Mouse (Mus musculus): ENCODE results near the gene Tbc1d24.
"Not testable (repeated sequence)": the region's sequence is repeated elsewhere in the genome, so short reads cannot be mapped to it uniquely, and the experiment has no call there.

Gene Tbc1d24

DNA sequence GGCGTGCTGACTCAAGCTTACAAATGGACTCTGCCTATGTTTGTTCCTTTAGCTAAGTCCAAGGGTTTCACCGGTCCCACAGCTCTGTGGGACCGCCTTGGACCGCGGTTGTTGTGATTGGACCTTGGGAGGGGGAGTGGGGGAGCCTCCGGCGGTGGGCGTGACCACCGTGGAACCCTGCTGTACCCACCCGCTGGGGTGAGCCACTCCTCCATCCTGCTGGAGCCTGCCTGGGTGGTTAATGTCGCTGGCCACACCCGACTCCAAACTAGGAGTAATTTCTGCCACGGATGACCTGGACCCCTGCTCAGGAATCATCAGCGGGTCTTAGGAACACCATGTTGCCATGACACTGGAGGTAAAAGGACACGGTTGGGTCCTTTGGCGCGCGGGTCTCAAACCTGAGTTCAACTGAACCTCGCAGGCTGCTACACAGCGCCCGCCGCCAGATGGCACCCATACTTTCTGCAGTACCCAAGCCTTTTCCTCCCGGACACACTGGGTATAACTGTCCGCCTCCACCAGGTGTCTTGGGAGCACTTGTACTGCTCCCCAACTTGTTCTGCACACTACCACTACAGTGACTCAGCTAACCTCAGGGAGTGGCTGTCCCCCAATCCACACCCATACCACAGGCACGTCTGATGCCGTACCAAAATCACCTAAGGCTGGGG lies 53.3 kb downstream of the Tbc1d24 start:
- in situ Hi-C loops (cut with MboI; ENCODE audit: low sequenced_read_pairs) = no loop called here

DNA sequence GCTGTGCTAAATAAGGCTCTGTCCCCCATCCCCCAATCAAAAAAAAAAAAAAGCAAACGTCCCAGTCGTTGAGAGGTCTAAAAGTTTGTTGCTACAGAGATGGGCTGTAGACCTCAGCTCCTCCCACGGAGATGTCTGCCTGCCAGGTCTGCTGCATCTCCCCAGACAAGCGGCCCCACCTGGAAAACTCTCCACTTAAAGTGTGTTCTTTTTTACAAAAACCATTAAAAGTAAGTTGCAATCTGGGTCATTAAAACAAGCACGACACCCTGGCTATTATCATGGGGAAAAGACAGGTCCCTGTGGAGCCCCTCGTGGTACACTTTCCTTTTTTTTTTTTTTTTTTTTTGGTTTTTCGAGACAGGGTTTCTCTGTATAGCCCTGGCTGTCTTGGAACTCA lies 54.0 kb downstream of the Tbc1d24 start:
- in situ Hi-C loops (cut with MboI; ENCODE audit: low sequenced_read_pairs) = no loop called here

DNA sequence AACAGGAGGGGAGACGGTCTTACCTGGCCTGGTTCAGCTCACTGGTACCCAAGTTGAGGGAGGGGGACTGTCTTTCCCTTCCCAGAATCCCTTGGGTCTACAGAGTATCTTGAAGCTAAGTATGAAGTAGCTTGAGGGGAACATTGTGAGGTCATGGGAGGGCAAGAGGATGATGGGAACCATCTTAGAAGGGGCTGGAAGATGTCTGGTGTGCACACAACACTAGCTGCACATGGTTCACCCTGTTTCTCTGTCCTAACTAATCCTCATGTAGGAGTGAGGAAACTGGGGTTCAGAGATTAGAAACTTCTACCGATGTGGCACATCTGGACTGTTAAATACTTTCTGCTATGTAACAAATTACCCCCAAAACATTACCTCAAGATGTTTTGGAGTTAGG lies 54.5 kb downstream of the Tbc1d24 start, which contains the start of gene Pdpk1:
Pdpk1 (minus strand) TSS at position 101 of the 400 bp plus-strand sequence.
- in situ Hi-C loops (cut with MboI; ENCODE audit: low sequenced_read_pairs) = no loop called here

DNA sequence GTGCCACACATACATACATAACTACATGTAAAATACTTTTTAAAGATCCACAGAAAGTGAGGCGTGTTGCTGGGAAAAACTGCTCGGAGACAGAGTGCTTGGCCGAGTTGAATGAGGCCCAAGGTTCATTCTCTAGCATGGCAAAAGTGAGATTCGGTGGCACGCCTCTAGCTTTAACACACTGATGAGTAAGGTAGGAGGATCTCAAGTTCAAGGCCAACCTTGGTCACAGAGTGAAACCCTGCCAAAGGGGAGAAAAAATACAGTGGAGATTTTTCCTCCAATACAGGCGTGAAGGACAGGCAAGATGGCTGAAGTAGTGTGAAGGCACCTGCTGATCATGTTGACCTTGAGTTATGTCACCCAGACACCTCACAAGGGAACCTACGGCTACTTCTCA lies 55.9 kb downstream of the Tbc1d24 start:
- in situ Hi-C loops (cut with MboI; ENCODE audit: low sequenced_read_pairs) = no loop called here

DNA sequence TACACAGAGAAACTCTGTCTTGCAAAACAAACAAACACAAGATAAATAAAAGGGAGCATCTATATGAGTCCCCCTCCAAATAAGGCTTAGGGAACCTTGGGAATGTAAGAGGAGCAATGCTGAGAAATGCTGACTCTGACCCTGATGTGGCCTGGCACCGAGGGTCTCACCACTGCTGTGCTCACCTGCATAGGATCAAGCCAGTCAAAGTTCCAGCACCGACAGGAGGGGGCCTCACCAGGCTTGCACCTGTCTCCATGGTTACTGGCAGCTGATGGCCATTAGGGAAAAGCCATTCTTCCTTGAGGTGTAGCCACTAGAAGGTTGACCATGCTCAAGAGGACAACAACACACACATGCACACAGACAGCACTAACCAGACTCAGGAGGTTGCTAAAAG lies 62.5 kb downstream of the Tbc1d24 start:
- in situ Hi-C loops (cut with MboI; ENCODE audit: low sequenced_read_pairs) = no loop called here

DNA sequence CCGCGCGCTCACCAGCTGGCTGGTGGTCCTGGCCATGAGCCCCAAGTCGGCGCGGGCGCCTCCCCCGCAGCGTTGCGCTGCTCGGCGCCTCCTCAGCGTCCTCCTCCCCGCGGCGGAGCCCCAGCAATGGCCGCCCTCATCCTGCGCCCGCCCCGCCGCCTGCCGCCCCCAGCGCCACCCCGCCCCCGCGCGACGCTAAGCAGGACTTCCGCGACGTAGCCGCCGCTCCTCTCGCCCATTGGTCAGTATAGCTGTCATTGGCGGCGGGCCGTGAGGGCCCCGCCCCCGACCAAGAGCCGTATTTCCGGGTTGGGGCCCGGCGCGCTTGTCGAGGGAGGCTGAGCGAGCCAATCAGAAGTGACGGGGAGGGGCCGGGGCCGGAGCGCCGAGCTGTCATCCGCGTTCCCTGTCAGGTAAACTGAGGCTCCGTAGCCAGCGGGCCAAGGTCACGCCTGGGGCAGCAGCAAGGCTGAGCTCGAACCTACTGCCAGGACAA lies 63.9 kb downstream of the Tbc1d24 start:
- in situ Hi-C loops (cut with MboI; ENCODE audit: low sequenced_read_pairs) = no loop called here

DNA sequence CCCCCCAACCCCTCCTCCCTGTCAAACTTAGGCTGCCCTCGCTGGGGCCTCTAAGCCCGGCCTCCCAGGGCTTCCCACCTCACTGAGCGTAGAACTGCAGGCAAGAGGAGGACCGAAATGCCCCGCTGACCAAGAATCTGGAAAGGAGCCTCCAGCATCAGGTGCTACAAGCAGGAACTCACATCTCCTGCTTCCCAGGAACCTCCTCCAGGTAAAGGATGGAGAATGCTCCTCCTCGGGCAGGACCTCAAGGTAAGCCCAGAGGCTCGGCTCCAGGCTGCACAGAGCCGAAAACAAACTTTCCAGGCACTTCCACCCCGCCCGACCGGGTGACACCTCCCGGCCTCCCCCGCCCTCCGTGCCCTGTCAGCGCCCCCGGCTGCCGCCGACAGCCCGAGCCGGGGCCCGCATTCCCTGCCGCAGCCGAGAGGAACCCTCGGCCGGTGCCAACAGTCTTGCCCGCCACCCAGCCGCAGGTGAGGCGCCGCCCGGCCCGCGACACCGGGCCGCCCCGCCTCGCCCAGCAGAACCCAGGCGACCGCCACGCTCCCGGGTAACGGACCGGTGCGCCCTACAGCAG lies 64.4 kb downstream of the Tbc1d24 start:
- in situ Hi-C loops (cut with MboI; ENCODE audit: low sequenced_read_pairs) = no loop called here

DNA sequence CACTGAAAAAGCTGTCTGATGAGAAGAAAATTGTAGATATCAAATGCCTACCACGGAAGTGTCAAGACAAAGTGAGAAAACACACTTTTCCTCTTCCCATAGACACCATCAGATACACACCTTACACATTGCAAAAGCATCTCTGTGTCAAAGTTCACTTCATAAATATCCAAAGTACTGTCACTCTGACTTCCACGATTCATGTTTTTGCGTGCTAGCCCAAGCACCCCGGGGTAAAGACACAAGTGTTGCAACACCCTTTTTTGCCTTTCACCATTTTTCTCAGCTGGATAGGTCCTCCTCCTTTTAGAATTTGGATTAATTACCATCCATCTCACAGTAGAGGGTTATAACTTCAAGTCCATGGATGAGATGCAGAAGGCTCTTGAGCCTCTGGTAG lies 65.4 kb downstream of the Tbc1d24 start:
- in situ Hi-C loops (cut with MboI; ENCODE audit: low sequenced_read_pairs) = no loop called here

DNA sequence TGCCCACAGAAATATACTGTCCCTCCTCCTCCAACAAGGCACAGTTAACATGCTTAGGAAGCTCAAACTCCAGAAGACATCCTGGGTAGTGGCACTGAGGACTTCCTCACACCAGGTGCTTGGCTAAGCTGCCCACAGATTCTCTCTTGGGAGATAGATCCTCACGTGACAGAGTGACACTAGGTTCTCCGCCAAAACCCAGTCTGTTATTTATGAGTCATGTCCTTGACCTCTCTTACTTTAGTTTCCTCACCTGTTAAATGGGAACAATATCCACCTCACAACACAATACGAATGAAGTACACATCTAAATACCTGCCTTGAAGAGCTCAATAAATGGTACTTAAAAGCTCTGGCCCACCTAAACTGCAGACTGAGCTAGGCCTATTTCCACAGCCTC lies 66.1 kb downstream of the Tbc1d24 start:
- in situ Hi-C loops (cut with MboI; ENCODE audit: low sequenced_read_pairs) = no loop called here

DNA sequence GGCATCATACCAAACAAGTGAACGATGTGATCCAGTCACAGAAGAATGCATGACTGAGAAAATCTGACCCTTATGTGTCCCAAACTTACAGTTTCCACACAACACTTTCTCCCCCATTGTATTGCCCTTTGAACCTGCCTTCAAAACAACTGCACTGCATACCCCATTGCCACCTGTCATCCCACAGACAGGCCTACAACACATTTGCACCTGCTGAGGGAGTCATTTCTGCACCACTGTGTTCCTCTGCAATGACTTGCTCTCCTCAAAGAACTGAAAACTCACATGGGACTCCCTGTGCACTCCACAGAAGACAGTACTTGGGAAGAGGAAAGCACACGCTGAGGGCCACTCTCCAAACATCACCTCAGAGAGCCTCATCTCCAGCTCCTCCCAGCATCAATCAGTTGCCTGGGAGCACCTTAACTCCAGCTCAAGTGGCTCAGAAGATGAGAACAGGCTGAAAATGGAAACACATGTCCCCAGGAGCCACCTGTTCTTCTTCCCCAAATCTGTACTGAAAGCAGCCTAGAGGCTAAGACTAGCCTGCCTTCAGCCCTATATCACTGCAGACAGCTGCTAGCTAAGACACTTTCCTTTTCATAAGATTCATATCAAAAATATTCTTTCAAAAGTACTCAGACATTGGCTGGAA lies 68.0 kb downstream of the Tbc1d24 start:
- in situ Hi-C loops (cut with MboI; ENCODE audit: low sequenced_read_pairs) = no loop called here

DNA sequence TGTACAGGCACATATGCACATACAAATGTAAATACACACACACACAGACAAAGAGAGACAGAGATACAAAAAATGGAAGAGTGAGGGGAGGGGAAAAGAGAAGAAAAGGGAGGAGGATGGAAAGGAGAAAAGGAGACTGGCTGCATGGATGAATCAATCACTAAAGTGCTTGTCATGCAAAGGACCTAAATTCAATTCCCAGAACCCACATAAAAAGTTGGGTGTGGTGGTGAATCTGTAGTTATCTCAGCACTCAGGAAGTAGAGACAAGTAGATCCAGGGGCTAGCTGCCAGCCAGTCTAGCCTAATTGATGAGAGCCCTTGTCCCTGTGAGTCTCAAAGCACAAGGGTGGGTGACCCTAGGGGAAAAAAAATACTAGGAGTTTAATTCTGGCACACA lies 71.3 kb downstream of the Tbc1d24 start:
- in situ Hi-C loops (cut with MboI; ENCODE audit: low sequenced_read_pairs) = no loop called here

DNA sequence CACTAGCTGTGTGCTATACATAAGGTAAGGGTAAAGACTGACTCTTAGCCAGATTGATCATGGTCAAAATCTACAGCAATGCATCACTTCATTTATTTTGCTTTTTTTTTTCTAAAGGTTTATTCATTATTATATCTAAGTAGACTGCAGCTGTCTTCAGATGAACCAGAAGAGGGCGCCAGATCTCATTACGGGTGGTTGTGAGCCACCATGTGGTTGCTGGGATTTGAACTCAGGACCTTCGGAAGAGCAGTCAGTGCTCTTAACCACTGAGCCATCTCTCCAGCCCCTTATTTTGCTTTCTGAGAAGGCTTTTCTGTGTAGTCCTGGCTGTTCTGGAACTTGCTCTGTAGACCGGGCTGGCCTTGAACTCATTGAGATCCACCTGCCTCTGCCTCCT lies 72.4 kb downstream of the Tbc1d24 start:
- in situ Hi-C loops (cut with MboI; ENCODE audit: low sequenced_read_pairs) = not testable (repeated sequence)

DNA sequence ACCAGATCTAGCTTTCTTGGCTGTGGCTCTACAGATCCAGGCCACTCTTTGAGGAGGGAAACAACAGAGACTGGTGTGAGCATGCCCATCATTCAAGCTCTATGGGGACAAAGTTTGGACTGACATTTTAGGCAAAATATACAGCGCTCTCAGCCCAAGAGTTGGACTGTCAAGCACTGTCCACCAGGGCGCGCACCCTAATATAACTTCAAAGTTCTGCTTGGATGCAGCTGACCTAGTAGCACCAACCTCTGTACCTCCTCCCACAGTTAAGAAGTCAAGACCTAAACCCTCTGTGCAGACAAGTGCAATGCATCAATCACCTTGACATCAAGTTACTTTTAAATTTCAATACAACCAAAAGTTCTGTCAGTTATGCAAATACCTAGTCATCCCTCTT lies 73.8 kb downstream of the Tbc1d24 start:
- in situ Hi-C loops (cut with MboI; ENCODE audit: low sequenced_read_pairs) = no loop called here

DNA sequence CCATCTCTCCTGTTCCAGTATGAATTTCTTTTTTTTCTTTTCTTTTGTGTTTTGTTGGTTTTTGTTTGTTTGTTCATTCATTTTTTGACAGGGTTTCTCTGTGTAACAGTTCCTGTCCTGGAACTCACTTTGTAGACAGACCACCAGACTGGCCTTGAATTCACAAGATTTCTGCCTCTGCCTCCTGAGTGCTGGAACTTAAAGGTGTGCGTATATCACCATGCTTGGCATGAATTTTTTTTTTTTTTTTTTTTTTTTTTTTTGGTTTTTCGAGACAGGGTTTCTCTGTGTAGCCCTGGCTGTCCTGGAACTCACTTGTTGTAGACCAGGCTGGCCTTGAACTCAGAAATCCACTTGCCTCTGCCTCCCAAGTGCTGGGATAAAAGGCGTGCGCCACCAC lies 76.1 kb downstream of the Tbc1d24 start:
- in situ Hi-C loops (cut with MboI; ENCODE audit: low sequenced_read_pairs) = not testable (repeated sequence)

DNA sequence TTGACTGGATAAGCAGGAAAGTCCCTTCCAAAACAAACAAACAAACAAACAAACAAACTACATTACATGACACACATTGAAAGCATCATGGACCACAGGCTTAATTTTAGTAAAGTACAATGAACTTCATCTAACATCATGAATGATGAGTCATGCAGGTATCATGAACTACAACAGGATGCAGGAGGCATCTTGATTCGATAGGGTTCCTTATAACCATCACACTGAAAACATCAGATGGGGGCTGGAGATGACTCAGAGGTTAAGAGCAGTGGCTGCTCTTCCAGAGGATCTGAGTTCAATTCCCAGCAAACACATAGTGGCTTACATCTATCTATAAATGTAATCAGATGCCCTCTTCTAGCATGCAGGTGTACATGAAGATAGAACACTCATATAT lies 77.8 kb downstream of the Tbc1d24 start:
- in situ Hi-C loops (cut with MboI; ENCODE audit: low sequenced_read_pairs) = no loop called here

DNA sequence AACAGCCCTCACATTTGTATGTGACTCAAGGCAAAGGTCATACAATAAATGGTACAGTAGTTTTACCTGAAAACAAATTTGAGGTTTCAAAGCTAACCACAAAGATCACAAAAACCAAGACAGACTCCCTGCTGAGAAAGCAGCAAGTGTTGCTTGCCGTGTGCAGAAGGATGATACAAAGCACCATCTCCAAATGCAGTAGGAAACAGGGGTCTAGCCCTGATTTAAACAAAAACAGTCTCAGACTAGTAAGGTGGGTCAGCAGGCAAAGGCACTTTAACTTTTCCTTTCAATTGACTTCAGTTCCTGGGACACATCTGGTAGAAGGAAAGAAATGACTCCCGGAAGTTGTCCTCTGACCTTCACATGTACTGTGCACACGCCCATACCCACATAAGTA lies 78.6 kb downstream of the Tbc1d24 start:
- in situ Hi-C loops (cut with MboI; ENCODE audit: low sequenced_read_pairs) = no loop called here

Measured in CH12F3 (cell line).